ENCODE assay signal across 33 mouse cellular contexts in genomic region chr11:71446641-71447040, GRCm38 (mm10).
DNase-seq lines count a peak whose midpoint lies in the region; ATAC-seq lines count a peak whose summit lies in the region.
"Had no signal": no experiment of that assay in that cellular context is flagged by ENCODE, and none has a peak within 500 bp of the region (broad histone marks: within the 10 kb centered on the region; RNA-seq: fewer than 3 reads in every experiment).

No protein-coding gene starts in this region.

- no peaks in the 10 kb centered on the region for H3K36me3 ChIP-seq in forebrain, embryonic 13.5 days (ENCODE audit: poor library complexity, severe bottlenecking)
- H3K36me3 ChIP-seq in forebrain, embryonic 16.5 days (ENCODE audit: control insufficient read depth, insufficient read depth): no peaks in the 10 kb centered on the region
- H3K36me3 ChIP-seq: embryonic facial prominence, embryonic 10.5 days; embryonic facial prominence, embryonic 15.5 days; G1E; heart, embryonic 13.5 days; hindbrain, embryonic 15.5 days; limb, embryonic 12.5 days; liver, embryonic 15.5 days; midbrain, embryonic 10.5 days; neural tube, embryonic 12.5 days had no signal

- 69% methylated on average over 5 of the region's 5 CpGs for WGBS in forebrain, embryonic 13.5 days
- 73% methylated on average over 5 of the region's 5 CpGs for WGBS in forebrain, embryonic 16.5 days

- H3K4me2 ChIP-seq in forebrain, embryonic 13.5 days: no peak overlapping the region
- H3K4me2 ChIP-seq in forebrain, embryonic 16.5 days (ENCODE audit: low read length): no peak overlapping the region
- H3K4me2 ChIP-seq: embryonic facial prominence, embryonic 15.5 days; heart, embryonic 13.5 days; hindbrain, embryonic 15.5 days; limb, embryonic 12.5 days; liver, embryonic 15.5 days; lung, embryonic 14.5 days; neural tube, embryonic 12.5 days had no signal

- no peak for ATAC-seq in forebrain, embryonic 13.5 days
- ATAC-seq in forebrain, embryonic 16.5 days: no peak
- ATAC-seq: forebrain, embryonic 14.5 days; inflammation-experienced regulatory T-cells, adult 6 months; midbrain, embryonic 16.5 days; Patski had no signal

- H3K27me3 ChIP-seq in forebrain, embryonic 13.5 days: no peaks in the 10 kb centered on the region
- H3K27me3 ChIP-seq in forebrain, embryonic 16.5 days (replicated peaks; ENCODE audit: control insufficient read depth, insufficient read depth, low read length): no peaks in the 10 kb centered on the region
- H3K27me3 ChIP-seq: embryonic facial prominence, embryonic 15.5 days; hindbrain, embryonic 15.5 days; limb, embryonic 12.5 days; liver, embryonic 15.5 days; neural tube, embryonic 12.5 days had no signal

- 0 out of 2 replicates have a peak overlapping the region, but pooled peaks have one; percentile 81 for H3K27ac ChIP-seq in forebrain, embryonic 13.5 days
- H3K27ac ChIP-seq in forebrain, embryonic 16.5 days (ENCODE audit: low read length): no peak overlapping the region
- H3K27ac ChIP-seq: embryonic facial prominence, embryonic 10.5 days; embryonic facial prominence, embryonic 15.5 days; gastrocnemius, adult 2 months; heart, adult 2 months; heart, embryonic 13.5 days; left cerebral cortex, adult 2 months; limb, embryonic 12.5 days; liver, embryonic 15.5 days; midbrain, embryonic 10.5 days; neural tube, embryonic 12.5 days had no signal

- no peak overlapping the region for H3K4me3 ChIP-seq in forebrain, embryonic 13.5 days
- H3K4me3 ChIP-seq in forebrain, embryonic 16.5 days (replicated peaks; ENCODE audit: low read length): no peak overlapping the region
- H3K4me3 ChIP-seq: embryonic facial prominence, embryonic 10.5 days; embryonic facial prominence, embryonic 15.5 days; gastrocnemius, adult 2 months; heart, adult 2 months; heart, embryonic 13.5 days; hindbrain, embryonic 15.5 days; left cerebral cortex, adult 2 months; limb, embryonic 12.5 days; liver, embryonic 15.5 days; midbrain, embryonic 10.5 days; myocyte; neural tube, embryonic 12.5 days had no signal

- no peak overlapping the region for H3K9ac ChIP-seq in forebrain, embryonic 13.5 days
- no peak overlapping the region for H3K9ac ChIP-seq in forebrain, embryonic 16.5 days (replicated peaks; ENCODE audit: low read depth, low read length)
- H3K9ac ChIP-seq: embryonic facial prominence, embryonic 15.5 days; heart, embryonic 13.5 days; hindbrain, embryonic 15.5 days; limb, embryonic 12.5 days; liver, embryonic 15.5 days; lung, embryonic 14.5 days; neural tube, embryonic 12.5 days had no signal

- peak; percentile 62 for DNase-seq in adrenal gland, adult 2 months
- DNase-seq in adrenal gland, adult 18-20 months (ENCODE audit: low spot score in 2 of 2): no peak
- DNase-seq in adrenal gland, postnatal 10 days: peak; percentile 27
- DNase-seq in retina, postnatal 1 day: peak; percentile 91
- DNase-seq in ovary, postnatal 14 days (ENCODE audit: low spot score): no peak
- DNase-seq: cerebellum, adult 9-10 months; gastrocnemius, adult 2 months; gastrocnemius, postnatal 36 days; heart, adult 2 months; heart, postnatal 10 days; kidney, adult 11 months; kidney, postnatal 14 days; lung, embryonic 14.5 days; lung, postnatal 14 days; right cerebral cortex, postnatal 14 days; thymus, postnatal 14 days had no signal

- H3K4me1 ChIP-seq in forebrain, embryonic 13.5 days: peaks cover 44% of the 10 kb centered on the region
- H3K4me1 ChIP-seq in forebrain, embryonic 16.5 days (replicated peaks; ENCODE audit: control insufficient read depth, insufficient read depth, low read length): peaks cover 12% of the 10 kb centered on the region
- H3K4me1 ChIP-seq: embryonic facial prominence, embryonic 10.5 days; embryonic facial prominence, embryonic 15.5 days; limb, embryonic 12.5 days; liver, embryonic 15.5 days; midbrain, embryonic 10.5 days had no signal

- no peaks in the 10 kb centered on the region for H3K9me3 ChIP-seq in forebrain, embryonic 13.5 days (replicated peaks)
- H3K9me3 ChIP-seq in forebrain, embryonic 16.5 days (ENCODE audit: control insufficient read depth, low read length): no peaks in the 10 kb centered on the region
- H3K9me3 ChIP-seq: embryonic facial prominence, embryonic 10.5 days; embryonic facial prominence, embryonic 15.5 days; heart, embryonic 13.5 days; hindbrain, embryonic 15.5 days; limb, embryonic 12.5 days; liver, embryonic 15.5 days; midbrain, embryonic 10.5 days; neural tube, embryonic 12.5 days had no signal

Comparison
In these comparisons a context has a peak if more than half of its experiments do, and no peak if none do; other contexts are left out.
1. DNase-seq: peak in adrenal gland, adult 2 months (single experiment), adrenal gland, postnatal 10 days (single experiment) and retina, postnatal 1 day (single experiment); none in adrenal gland, adult 18-20 months (0 of 2) and ovary, postnatal 14 days (single experiment).